Mouse (Mus musculus): ENCODE data around the gene Tinf2. TPM values are rescaled to one million over a fixed set of nuclear protein-coding genes. Genes with fewer than 3 reads are reported as not detected.
A peak's percentile ranks its signal among the peaks of the same experiment; 100 is the strongest.

The Tinf2 gene
- 24.9 and 28.3 TPM in 2 replicates for polyA plus RNA-seq (2015; fragmentation: Nextera tagmentation; extraction: Ambion mirVana)

DNA sequence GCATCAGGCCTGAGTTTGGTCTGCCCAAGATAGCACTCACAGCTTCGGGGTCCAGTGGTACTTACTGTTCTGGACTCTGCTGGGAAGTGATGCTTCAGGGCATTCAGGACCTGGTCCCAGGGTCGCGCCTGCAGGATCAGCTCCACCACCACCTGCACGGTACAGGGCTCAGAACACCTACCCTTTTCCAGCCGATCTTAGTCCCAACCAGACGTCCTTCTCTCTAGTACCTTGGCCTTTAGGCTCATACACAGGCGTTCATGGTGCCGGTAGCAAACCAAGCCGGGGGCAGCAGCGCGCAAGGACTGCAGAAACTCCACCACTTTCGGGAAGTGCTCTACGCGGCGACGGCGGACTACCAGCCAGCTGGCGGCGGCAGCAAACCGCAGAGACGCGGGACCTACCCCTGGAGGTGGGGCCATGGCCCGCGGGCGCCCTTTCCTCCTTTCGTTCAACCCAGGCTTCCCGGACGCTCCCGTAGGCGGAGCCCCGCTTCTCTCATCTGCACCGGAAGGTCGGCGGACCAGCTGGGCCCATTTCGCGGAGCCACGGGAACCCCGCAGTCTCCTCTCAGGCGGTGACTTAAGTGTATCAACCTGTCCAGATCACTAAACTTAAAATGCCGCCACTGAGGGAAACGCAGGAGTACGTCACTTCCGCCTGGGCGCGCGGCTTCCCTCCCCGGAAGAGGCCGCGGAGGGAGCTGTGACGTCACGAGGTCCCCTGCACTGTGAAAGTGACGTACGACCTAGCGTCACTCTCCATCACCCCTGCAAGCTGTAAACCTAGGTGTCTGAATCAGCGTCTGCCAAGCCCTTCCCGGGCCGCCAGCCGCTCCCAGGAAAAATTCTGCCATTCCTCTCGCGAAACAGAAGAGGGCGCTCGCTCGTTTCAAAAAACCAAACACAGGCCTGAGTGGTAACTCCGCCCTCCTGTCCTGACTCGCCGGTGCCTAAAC lies at the start of gene Tinf2:
Gene Tinf2 (minus strand): TSS at position 661 of the 958 bp plus-strand sequence.
- Histone ChIP-seq H3K4me1 (peaks cover 15% of the 10 kb centered on the region), H3K27me3 (replicated peaks) (no peaks in the 10 kb centered on the region), H3K9me3 (replicated peaks) (no peaks in the 10 kb centered on the region), H3K4me2 (peak within 1 kb of the TSS; percentile 94), H3K9ac (replicated peaks) (peak within 1 kb of the TSS; percentile 66), H3K4me3 (replicated peaks) (peak within 1 kb of the TSS; percentile 73), H3K27ac (replicated peaks) (peak within 1 kb of the TSS; percentile 82), H3K36me3 (peaks cover 37% of the 10 kb centered on the region)
- WGBS: under 1% methylated on average over 66 of the region's 66 CpGs
- ATAC-seq (ENCODE audit: low FRiP score): peak; percentile 99

DNA sequence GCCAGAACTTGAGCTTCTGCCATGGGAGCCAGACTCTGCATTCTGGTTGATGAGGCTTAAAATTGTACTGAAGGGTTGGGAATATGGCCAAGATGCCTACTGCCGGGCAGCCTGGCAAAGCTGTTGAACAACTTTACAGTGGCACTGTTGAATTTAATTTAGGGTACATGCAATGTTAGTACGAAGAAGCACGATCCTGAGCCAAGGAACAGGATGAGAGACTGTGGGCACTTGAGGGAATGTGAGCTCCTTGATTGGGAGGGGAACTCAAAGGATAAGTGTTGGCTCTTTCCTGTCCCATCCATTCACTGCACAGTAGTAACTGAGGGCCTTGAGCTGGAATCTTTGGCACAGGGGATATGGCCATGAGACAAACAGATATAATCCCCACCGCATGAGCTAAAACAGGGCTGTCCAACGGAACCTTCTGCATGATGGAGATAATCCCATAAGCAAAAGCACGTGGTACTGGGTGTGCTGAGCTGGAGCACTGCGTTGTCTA lies 49.0 kb upstream of the Tinf2 start:
- WGBS: 75% methylated on average over 7 of the region's 7 CpGs
- Histone ChIP-seq H3K27me3 (replicated peaks) (0 out of 2 replicates have a peak, but pooled peaks cover 6% of the 10 kb centered on the region), H3K4me2 (no peak overlapping the region), H3K36me3 (no peaks in the 10 kb centered on the region), H3K4me3 (replicated peaks) (no peak overlapping the region), H3K9me3 (replicated peaks) (no peaks in the 10 kb centered on the region), H3K4me1 (no peaks in the 10 kb centered on the region), H3K27ac (replicated peaks) (peak overlapping the region; percentile 67), H3K9ac (replicated peaks) (no peak overlapping the region)
- ATAC-seq (ENCODE audit: low FRiP score): peak; percentile 75; the same call in 1 of the 2 replicates

DNA sequence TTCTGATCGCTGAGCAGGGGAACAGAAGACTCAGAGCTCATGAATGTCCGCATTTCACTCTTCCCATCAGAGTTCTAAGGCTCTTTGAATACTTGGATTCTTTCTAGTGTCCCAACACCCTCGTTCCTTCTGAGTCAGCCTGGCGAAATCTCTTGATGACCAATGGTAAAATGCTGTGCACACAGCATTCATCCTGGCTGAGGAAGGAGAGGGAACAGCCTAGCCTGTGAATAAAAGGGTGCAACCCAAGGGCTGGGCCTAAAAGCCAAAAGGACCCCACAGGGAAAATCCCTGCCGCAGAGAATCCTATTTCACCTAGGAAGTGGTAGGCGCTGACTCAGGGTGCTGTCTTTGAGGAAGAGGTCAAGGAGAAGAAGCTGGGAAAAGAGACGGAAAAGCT lies 48.5 kb upstream of the Tinf2 start:
- Histone ChIP-seq H3K9me3 (replicated peaks) (no peaks in the 10 kb centered on the region), H3K4me3 (replicated peaks) (no peak overlapping the region), H3K4me2 (no peak overlapping the region), H3K27me3 (replicated peaks) (0 out of 2 replicates have a peak, but pooled peaks cover 6% of the 10 kb centered on the region), H3K36me3 (no peaks in the 10 kb centered on the region), H3K4me1 (no peaks in the 10 kb centered on the region), H3K27ac (replicated peaks) (peak overlapping the region; percentile 57), H3K9ac (replicated peaks) (no peak overlapping the region)
- WGBS: 68% methylated on average over 7 of the region's 7 CpGs
- peak; percentile 31; the same call in 1 of the 2 replicates for ATAC-seq (ENCODE audit: low FRiP score)

DNA sequence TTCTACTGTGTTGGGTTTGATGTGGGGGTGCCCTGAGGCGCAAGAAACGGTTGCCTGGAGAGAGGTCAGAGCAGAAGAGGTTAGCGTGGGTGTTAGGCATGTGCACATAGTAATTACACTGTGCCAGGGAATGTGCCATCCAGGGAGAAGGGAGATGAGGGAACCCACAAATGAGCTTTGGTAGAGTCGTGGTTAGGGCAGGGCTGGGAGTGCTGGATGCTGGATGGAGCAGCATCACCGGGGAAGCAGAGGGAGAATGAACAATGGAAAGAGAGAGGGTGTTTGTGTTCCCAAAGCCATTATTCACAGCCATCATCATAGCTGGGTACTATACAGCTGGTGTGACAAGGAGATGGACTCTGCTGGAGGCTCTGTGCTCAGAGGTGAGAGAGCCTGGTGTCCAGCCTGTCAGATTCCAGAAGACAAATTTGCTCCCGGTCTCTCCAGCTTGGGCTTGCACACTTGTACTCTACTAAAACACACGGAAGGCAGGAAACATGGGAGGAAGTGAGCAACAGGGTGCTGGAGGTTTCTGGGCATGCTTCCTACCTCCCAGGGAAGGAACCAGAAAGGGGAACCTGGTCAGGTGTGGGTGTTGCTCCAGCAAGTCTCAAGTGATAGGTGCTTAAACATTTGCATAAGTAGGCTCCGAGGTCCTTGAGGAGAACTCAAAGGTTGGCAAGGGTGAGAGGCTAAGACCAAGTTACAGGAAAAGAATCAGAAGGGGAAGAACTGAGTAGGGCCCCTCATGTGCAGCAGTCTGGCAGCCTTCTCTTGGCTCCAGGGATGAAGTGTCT lies 46.5 kb upstream of the Tinf2 start:
- Histone ChIP-seq H3K4me3 (replicated peaks) (no peak overlapping the region), H3K4me2 (no peak overlapping the region), H3K27me3 (replicated peaks) (0 out of 2 replicates have a peak, but pooled peaks cover 6% of the 10 kb centered on the region), H3K27ac (replicated peaks) (no peak overlapping the region), H3K9me3 (replicated peaks) (no peaks in the 10 kb centered on the region), H3K36me3 (no peaks in the 10 kb centered on the region), H3K4me1 (no peaks in the 10 kb centered on the region), H3K9ac (replicated peaks) (no peak overlapping the region)
- ATAC-seq (ENCODE audit: low FRiP score): no peak
- 72% methylated on average over 8 of the region's 8 CpGs for WGBS

DNA sequence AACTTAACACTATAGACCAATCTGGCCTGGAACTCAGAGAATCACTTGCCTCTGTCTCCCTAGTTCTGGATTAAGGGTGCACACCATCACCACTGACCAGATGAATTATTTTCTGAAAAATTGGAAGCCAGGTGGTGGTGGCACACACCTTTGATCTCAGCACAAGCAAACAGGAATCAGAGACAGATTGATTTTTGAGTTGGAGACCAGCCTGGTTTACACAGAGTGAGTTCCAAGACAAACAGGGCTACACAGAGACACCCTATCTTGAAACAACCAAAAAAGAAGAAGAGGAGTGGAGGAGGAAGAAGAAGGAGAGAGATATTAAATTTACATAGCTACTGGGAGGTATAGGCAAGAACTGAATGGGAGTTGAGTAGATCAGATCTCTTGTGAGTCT lies 44.6 kb upstream of the Tinf2 start:
- no peak overlapping the region for H3K27ac ChIP-seq (replicated peaks)
- 0 out of 2 replicates have a peak, but pooled peaks cover 3% of the 10 kb centered on the region for H3K27me3 ChIP-seq (replicated peaks)
- no peak overlapping the region for H3K4me3 ChIP-seq (replicated peaks)
- no peak overlapping the region for H3K4me2 ChIP-seq
- H3K36me3 ChIP-seq: no peaks in the 10 kb centered on the region
- no peak overlapping the region for H3K9ac ChIP-seq (replicated peaks)
- H3K4me1 ChIP-seq: peaks cover 8% of the 10 kb centered on the region
- H3K9me3 ChIP-seq (replicated peaks): no peaks in the 10 kb centered on the region
- no peak for ATAC-seq (ENCODE audit: low FRiP score)

DNA sequence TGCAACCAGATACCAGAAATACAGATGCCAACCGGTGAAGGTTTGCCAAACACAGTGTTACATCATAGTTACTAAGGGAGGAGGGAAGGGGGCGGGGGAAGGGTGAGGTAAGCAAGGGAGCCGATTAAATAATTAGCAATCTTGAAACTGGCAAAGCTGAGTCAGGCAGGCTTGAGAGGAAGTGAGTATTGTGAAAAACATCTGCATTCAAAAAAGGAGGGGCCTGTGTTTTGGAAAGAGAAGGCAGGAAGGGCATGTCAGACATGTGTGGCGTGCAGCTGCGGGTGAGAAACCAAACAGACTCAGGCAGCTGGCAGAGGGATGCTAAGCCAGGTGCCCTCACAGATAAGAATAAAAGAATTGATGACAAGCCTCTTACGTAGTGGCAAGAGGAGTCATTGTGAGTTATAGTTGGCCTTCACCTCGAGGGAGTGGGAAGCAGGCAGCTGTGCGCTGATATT lies 42.8 kb upstream of the Tinf2 start:
- Histone ChIP-seq H3K27me3 (replicated peaks) (0 out of 2 replicates have a peak, but pooled peaks cover 3% of the 10 kb centered on the region), H3K4me3 (replicated peaks) (no peak overlapping the region), H3K9ac (replicated peaks) (no peak overlapping the region), H3K9me3 (replicated peaks) (no peaks in the 10 kb centered on the region), H3K27ac (replicated peaks) (no peak overlapping the region), H3K36me3 (peaks cover 5% of the 10 kb centered on the region; the same call in 1 of the 2 replicates), H3K4me2 (no peak overlapping the region), H3K4me1 (peaks cover 16% of the 10 kb centered on the region)
- no peak for ATAC-seq (ENCODE audit: low FRiP score)
- 69% methylated on average over 8 of the region's 8 CpGs for WGBS

DNA sequence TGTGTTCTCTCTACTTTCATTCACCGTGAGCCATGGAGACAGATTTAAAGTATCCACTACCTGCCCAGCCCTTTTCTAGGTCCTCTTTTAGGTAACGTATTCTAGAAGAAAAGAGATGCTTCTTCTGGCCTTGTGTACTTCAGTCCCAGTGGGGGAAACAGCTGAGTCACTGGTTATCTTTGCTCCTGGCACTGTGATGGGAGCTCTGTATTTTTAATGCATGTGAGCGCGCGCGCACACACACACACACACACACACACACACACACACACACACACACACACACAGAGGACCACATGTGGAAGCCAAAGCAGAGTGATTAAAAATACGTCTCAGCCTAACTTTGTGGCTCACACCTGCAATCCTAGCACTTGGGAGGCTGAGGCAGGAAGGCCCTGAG lies 41.8 kb upstream of the Tinf2 start:
- Histone ChIP-seq H3K9ac (replicated peaks) (no peak overlapping the region), H3K27me3 (replicated peaks) (no peaks in the 10 kb centered on the region), H3K9me3 (replicated peaks) (no peaks in the 10 kb centered on the region), H3K4me3 (replicated peaks) (no peak overlapping the region), H3K36me3 (peaks cover 11% of the 10 kb centered on the region), H3K4me1 (peaks cover 16% of the 10 kb centered on the region), H3K4me2 (no peak overlapping the region), H3K27ac (replicated peaks) (no peak overlapping the region)
- no peak for ATAC-seq (ENCODE audit: low FRiP score)
- WGBS: 94% methylated on average over 7 of the region's 7 CpGs

DNA sequence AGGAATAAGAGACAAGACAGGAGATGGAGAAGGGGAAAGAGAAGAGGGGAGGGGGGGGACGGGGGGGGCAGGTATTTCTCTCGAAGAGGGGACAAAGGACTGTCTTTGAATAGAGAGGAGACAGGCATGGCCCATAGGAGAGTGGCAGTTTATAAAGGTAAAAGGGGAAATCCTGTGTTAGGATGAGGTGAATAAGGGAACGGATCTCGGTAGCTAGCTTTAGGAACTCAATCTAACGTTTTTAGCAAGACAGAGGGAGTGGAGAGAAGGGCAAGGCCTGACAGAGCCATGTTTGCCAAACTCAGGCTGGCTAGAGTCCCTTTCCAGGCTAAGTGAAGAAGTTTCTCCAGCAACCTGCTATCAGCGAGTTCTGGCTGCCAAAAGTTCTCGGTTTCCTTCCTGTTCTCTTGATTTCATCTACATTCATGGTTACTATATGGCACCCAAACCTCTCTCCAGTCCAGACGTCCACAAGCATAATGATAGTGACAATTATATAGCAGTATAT lies 40.9 kb upstream of the Tinf2 start:
- Histone ChIP-seq H3K9me3 (replicated peaks) (no peaks in the 10 kb centered on the region), H3K36me3 (peaks cover 19% of the 10 kb centered on the region), H3K4me1 (peaks cover 16% of the 10 kb centered on the region), H3K27ac (replicated peaks) (peak overlapping the region; percentile 88; the same call in 1 of the 2 replicates), H3K27me3 (replicated peaks) (no peaks in the 10 kb centered on the region), H3K9ac (replicated peaks) (no peak overlapping the region), H3K4me3 (replicated peaks) (peak overlapping the region; percentile 92), H3K4me2 (peak overlapping the region; percentile 79)
- peak; percentile 9; the same call in 1 of the 2 replicates for ATAC-seq (ENCODE audit: low FRiP score)
- 47% methylated on average over 8 of the region's 8 CpGs for WGBS

DNA sequence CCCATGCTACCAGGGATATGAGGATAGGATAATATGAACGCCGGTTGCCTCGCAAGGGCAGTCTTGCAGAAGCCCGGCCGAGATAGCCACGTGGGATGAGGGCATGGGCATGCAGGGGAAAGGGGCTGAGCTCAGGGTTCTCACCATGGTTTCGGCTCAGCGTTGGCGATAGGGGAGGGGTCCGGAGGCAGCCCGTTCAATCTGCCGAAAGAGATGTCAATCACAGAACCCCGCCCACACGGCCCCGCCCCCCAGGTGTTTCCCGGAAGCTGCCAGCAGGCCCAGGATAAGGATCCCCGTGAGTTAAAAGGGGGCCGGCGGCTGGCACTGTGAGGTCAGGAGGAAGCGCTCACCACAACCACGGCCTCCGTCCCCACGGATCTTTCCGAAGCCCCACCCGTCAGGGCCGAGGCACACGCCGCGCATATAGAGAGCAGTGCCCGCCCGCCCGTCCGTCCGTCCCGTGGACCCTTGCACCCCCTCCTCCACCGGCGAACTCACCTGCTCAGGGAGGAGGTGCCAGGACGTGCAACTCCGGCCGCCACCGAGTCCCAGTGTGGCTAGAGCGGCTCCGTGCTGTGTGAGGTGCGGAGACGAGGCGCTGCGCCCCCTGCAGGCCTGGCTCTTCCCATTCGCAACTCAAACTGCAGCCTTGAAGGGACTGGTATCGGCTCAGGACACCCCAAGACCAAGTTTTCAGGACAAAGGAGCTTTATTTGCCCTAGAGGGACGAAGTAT lies 40.2 kb upstream of the Tinf2 start, which contains the start of gene Rabggta:
Gene Rabggta (minus strand): TSS at position 564 of the 738 bp plus-strand sequence.
- under 1% methylated on average over 49 of the region's 50 CpGs for WGBS
- Histone ChIP-seq H3K4me3 (replicated peaks) (peak within 1 kb of the TSS; percentile 92), H3K4me1 (peaks cover 16% of the 10 kb centered on the region), H3K27me3 (replicated peaks) (no peaks in the 10 kb centered on the region), H3K4me2 (peak within 1 kb of the TSS; percentile 79), H3K27ac (replicated peaks) (peak within 1 kb of the TSS; percentile 88), H3K36me3 (peaks cover 25% of the 10 kb centered on the region), H3K9me3 (replicated peaks) (no peaks in the 10 kb centered on the region), H3K9ac (replicated peaks) (peak within 1 kb of the TSS; percentile 75)
- ATAC-seq (ENCODE audit: low FRiP score): peak; percentile 96

DNA sequence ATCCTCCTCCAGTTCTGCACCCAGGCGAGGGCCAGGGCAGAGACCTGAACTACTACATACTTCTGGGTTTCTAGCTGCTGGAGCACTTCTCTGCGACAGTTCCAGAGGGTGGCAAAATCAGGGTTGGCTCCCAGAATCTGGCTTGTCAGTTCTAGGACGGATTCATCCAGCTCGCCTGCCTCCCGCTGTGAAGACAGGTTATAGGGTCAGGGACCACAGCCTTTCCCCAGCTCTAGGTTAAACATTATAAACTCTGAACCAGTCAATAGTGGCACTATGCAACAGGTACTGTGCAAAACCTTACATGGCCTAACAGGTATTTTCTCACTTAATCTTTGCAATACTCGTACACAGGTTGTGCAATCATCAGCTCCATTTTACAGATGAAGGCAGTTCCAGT lies 39.5 kb upstream of the Tinf2 start:
- Histone ChIP-seq H3K4me1 (peaks cover 16% of the 10 kb centered on the region), H3K36me3 (peaks cover 33% of the 10 kb centered on the region), H3K4me3 (replicated peaks) (peak overlapping the region; percentile 92), H3K27me3 (replicated peaks) (no peaks in the 10 kb centered on the region), H3K27ac (replicated peaks) (peak overlapping the region; percentile 88; the same call in 1 of the 2 replicates), H3K9ac (replicated peaks) (peak overlapping the region; percentile 75), H3K4me2 (peak overlapping the region; percentile 79), H3K9me3 (replicated peaks) (no peaks in the 10 kb centered on the region)
- no peak for ATAC-seq (ENCODE audit: low FRiP score)
- WGBS: 74% methylated on average over 6 of the region's 6 CpGs
